Mouse (Mus musculus): ENCODE results near the gene Prkag2.

The Prkag2 gene

DNA sequence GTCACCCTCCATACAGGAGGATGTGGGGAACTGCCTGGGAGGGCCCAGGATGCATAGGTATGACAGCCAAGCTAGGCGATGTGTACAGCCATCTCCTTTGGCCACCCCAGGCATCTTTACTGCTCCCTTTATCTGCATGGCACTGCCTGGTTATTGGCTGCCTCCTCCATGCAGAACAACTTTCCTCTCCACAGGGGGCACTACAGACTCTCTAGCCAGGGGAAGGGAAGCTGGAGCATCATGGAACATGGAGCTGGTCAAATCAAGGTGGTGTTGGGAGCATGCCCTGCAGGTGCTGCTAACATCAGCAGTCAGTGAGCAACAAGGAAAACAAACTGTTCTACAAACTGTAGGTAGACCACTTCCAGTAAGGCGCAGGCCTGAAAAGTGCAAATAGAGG lies 56.4 kb downstream of the Prkag2 start:
- DNase-seq: no peak

DNA sequence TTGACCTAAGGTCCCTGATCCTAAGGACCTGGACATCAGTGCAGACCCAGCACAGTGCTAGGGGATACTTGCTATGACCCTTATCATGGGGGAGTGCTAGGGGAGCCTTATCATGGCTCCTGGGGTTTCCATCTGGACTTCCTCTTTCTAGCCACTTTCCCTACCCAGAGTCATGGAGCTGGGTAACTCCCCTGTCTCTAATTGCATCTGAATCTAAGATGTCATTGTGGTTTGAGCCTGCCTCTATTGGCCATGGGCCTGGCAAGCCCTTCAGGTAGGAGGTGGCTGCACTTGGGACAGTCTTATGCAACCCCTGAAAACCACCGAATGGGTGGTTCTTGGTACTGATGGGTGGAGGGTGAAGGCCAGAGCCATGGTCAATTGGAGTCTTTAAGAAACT lies 58.5 kb downstream of the Prkag2 start:
- DNase-seq: no peak

DNA sequence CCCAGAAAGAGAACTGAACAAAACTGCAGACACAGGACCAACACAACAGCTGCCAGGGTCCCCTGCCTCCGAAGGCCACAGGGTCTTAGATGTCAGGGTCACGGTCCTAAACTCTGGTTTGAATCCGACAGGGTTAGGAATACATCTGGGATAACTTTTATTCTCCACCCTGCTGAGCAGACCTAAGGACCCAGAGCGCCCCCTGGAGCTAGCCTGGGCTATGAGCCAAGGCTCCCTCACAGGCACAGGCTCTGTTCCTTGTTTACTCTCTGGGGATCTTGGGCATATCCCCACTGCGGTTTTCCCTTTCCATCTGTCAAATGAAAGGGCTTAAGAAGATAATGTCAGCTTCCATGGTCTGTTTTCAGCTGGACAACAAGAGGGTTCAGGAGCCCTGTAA lies 59.1 kb downstream of the Prkag2 start:
- DNase-seq: no peak

DNA sequence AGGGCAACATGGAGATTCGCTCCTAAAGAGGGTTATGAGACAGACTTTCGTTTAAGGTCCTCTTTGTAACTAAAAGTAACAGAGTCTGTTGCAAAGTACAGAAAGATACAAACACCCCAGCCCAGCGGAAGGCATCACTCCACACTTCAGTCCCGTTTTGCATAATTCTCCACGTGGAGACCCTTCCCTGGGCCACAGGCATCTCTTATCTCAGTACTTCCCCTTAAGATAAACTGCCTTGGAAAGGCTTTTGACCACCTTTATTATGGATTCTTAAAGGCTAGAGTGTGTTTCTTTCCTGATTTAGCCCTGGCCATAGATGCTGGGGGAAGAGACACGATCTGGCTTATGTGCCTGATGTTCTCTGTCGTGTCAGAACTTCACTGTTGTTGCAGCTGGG lies 59.5 kb downstream of the Prkag2 start:
- DNase-seq: no peak

DNA sequence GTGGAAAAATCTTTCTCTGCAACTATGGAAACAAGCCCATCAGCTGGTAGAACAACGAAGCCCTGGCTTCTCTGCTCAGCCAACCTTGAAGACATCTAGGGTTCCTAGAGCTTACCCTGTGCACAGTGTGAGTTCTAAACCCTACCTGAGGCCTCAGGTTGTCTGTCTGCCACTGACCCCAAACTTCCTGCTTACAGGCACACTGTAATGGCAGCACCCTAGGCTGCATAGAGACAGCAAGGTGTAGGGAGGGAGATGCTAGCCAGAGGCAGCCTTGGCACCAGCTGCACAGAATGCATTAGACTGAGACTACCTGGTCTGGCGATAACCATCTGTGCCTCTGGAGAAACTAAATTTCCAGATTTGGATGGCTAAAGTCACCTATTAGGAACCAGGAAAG lies 61.6 kb downstream of the Prkag2 start:
- no peak for DNase-seq

DNA sequence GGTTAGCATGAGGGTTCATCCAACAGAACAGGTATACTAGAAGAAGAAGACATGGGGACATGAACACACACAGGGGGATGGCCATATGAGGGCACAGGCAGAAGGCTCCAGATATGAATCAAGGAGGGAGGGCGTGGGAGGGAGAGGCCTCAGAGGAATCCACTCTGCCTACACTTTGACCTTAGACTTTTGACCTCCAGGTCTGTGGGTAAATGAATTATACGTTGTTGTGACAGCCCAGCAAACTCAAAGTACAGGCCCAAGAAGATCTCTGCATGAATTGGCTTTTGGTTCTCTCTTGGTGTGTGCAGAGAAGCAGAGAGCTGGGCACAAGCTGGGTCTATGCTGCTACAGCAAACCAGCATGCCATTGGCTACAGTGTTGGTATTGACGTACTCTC lies 65.1 kb downstream of the Prkag2 start:
- no peak for DNase-seq

DNA sequence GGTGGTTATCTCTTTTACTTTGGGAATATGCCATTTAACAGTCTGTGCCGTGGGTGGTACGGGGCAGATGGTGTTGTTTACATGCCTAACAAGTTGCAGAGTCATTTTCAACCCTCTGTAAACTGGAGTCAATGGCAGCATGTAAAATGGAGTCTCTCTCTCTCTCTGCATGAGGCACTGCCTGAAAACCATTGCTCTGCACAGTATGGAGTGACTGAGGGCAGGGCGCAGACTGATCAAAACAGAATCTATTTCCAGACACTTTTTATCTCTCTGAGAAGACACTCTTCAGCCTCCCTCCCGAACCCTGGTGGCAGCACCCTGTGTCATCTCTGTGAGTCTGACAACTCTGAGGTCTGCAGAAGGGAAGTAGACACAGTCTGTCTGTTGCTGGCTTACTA lies 69.0 kb downstream of the Prkag2 start:
- DNase-seq: no peak

DNA sequence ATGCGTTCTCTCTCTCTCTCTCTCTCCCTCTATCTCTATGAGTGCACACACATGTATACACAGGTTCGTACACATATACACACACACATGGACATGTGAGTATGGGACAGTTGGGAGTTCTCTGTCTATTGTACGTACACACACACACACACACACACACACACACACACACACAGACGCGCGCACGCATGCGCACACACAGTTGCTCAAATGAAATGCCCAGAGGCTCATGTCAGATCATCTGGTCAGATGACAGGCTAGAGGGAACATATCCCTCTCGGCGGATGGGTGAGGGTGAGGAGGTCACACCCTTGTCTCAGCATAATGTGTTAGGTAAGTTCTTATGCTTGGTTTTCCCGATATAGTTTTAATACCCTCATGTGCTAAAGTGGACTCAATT lies 69.4 kb downstream of the Prkag2 start:
- DNase-seq: no peak

DNA sequence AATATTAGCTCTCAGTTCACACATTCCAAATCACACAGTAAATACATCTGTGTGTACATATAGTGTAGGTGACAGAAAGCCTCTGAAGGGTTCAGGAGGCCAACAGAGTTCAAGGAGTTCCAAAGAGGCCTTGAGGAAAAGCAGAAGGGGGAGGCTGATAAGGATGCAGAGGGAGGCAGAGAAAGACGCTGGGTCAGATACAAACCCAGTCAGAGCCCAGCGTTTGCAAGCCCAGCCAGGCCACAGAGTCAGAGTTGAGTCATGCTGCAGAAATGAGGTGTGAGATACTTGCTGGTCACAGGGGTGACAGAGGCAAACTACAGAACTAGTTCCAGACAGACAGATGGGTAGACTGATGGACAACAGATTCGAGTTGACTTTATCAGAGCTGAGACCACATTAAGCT lies 70.2 kb downstream of the Prkag2 start:
- DNase-seq: no peak

DNA sequence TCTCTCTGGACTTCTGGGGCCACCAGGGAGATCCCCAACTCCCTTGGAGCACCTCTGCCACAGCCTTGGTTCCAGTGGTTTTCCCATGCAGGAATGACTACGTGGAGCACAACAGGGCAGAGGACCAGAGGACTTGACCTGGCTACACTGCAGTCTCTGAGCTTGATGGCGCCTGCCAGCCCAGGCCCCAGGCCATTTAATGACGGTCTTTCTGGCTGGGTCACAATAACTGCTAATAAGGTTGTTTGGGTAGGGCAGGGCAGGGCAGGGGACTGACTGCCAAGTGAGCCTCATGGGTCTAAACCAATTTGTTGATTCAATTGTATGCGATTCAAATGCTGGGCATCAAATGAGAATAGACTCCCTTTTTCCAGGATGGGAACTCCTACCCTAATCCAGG lies 72.8 kb downstream of the Prkag2 start:
- no peak for DNase-seq

DNA sequence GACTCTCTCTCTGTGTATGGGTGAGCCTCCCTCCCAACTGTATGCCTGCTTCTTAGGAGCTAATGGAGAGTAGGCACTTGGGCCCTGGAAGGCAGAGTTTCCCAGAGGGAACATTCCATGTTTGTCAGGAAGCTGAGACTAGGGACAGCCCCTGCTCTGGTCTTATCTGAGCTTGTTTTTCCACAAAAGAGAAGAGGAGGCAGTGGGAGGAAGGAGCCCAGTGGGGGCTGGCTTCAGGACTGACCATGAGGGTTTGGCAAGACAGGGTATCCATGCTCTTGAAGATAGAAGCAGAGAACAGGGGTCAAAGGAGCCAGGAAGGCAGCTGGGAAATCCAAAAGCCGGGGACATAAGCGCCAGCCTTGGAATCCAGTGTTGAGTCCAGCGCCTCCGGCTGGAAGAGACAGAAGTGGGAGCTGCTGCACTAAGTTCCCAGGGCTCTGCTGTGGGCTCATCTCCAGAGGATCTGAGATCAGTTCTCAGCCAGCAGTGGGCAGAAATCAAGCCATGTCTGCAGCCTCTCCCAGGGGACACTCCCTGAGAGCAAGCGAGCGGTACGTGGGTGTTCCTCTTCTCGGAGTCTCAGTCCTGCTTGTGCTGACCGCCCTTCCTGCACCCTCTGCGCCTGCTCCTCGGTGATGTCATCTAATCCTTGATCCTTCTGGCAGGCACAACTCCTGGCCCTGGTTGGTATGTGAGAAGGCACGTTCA lies 75.0 kb downstream of the Prkag2 start:
- DNase-seq: no peak

DNA sequence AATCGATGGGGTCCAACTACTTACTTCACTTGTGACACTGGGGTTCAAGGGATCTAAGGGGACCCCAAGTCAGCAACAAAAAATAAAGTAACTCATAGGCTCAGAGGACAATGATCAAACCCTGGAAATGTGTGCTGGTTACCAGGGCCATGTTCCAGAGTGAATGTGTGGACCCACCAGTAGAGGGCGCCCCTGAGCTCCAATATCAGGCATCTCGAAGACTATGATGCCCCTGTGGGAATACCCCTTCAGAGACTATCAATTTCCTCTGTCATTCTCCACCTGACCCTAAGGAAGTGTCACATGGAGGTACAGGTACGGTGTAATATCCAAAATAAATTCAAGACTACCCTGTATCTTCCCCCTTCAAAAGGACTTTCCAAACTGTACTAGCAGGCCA lies 77.5 kb downstream of the Prkag2 start:
- peak in 1 of 2 experiments; percentile 60 for DNase-seq

DNA sequence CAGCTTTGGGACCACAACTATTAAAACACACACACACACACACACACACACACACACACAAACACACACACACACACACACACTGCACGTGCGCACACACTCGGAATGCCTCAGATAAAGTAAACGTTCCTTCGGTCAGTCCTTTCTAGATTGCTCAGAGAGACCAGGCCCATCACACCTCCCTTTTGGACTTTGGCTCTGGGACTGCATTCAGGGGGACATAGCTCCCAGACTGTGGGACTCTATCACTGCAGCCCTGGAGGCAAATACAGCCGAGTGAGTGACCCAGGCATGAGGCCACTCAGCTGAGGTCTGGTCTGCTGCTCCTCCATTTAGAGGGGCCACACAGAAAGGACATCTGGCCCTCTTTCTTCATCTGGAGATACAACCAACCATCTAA lies 81.2 kb downstream of the Prkag2 start:
- no peak for DNase-seq

DNA sequence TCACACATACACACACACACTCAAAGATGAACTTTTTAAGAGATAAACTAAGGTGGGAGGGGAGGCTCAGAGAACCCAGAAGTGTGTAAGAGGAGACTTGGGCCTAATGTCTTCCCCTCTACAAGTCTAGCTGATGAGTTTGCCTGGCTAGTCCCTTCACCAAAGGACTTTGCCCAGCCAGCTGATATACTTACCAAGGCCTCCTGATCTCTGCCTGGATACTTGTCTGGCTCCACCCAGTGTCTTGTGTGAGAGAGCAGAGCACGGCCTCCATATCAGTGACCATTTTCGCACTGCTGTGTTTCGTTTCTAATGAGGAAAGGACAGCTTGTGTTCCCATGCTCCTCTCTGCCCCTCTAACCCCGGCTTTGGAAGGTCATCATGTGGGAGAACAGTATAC lies 88.3 kb downstream of the Prkag2 start:
- no peak for DNase-seq

DNA sequence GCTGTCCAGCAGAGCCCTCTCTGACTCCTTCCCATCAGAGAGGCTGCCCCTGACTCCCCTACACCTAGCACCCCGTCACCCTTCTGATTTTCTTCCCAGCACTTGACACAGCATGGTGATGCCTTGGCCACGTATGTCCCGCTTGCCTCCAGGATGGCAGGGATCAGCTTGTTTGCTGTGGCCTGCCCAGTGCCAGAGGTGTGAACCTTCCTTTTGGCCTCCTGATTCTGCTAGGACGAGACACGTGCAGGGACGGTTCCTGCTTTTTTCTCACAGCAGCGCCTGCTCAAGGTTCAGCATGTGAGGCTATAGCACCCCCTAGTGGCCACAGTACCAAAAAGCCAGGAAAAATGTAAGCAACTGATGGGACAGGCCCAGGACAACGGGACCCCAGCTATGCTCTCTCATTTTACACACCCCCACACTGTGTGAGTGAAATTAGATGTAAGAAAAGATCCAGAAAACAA lies 89.4 kb downstream of the Prkag2 start:
- peak; percentile 51 to 79 for DNase-seq

DNA sequence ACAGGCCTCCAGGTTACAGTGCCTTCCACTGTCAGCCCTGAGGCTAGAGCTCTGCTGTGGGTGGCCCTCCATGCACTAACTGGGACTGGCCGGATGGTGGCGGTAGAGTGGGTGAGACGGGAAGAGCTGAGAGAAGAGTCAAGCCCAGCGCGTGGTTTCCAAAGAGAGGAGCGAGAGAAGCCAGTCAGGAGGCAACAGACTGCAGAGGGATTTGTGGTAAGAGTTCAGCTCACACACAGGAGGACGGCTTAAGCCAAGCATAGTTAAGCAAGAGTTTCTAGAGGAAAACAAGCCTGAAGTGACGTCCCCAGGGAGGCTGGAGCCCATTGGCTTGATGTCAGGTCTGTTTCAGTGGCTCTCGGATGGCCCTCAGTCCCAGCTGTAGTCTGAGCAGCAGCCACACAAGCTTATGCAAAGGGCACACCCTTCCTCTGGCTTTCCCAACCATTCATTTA lies 90.0 kb downstream of the Prkag2 start:
- peak; percentile 71 to 85 for DNase-seq

DNA sequence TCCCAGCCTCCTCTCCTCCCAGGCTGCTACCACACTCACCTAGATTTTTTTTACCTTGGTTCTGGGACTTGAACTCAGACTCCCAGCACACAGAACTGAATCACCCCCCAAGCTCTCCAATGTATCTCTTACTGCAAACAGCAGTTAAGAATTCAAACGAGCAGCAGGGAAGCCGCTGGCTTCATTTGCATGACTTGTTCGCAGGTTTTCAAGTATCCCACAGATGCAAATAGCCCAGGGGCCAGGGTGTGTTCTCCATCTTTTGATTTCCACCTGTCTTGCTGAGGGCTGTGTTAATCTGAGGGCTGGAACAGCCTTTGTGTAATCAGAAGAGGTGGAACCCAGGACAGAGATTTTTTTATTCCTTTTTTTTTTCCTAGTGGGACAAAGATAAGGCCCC lies 90.7 kb downstream of the Prkag2 start:
- DNase-seq: no peak

DNA sequence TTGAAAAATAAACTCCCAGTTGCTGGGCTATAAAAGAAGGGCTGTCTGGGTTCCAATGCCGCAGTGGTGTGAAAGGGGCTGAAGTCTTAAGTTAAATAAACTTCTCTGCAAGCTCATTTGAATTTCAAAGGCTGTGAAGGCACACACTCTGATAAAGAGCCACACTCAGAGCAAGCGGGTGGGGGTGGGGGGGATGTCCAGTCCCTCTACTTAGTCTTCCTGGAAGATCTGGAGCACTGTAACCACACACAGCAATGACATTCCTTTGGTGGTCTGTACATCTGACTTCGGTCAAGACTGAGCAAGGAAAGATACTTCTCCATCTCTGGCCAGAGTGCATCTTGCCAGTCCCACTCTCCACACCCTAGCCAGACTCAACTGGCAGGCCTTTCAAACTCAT lies 91.5 kb downstream of the Prkag2 start:
- no peak for DNase-seq

DNA sequence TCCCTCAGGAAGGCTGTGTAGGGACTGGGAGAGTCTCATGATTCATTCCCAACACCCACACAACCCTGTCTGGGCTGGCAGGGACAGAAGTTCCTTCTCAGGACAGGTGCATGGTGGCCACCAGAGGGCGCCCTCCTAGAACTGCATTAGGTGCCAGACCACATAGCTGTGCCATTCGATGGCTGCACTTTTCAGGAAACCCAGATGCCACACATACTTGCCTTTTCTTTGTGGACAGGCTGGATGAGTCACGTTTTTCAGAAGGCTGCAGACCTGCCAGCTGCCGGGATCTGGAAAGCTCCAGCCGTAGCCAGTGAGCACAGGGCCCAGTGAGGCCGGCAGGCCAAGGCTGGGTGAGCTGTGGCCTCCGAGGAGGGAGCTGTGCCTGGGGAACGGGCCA lies 93.6 kb downstream of the Prkag2 start:
- DNase-seq: peak; percentile 38 to 78

DNA sequence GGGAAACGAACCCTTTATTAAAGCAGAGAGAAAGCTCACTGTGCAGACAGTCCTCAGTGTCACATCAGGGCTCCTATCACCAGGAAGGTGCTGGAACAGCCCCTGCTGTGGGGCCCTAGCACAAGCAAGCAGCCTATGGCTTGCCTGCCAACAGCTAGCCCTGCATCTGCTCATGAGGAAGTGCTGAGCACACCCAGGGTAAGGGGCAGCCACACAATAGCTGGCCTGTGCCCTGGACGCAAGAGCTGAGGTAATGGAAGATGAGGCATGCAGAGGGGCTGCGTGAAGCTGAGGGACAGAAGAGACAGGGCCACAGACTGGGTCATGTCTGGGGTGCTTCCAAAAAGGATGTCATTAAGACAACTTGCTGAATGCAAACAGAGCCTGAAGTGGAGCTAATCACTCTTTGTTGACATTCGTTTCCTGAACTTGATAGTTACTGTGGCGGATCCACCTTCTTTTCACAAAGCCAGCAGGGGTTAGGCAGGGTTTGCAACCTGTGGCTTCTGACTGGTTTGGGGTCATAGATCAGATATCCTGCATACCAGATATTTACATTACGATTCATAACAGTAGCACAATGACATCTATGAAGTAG lies 94.8 kb downstream of the Prkag2 start:
- no peak for DNase-seq

DNA sequence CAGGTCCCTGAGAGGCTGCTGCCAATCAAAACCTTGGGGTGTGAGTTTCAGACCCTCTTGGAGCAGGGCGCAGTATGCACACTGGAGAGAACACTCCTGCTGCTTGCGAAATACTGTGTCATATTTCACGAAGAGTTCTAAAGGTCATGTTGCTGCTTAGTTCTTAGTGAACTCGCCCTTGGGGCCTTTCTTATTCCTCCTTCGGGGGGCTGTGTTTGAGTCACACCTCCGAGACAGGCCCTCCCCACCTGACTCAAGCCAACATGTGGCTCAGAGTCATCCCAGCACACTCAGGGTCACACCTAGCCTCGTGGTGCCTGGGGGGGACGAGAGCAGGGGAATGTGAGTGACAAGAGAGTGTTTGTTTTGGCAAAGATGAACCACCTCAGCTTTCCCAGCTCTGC lies 99.0 kb downstream of the Prkag2 start:
- no peak for DNase-seq

DNA sequence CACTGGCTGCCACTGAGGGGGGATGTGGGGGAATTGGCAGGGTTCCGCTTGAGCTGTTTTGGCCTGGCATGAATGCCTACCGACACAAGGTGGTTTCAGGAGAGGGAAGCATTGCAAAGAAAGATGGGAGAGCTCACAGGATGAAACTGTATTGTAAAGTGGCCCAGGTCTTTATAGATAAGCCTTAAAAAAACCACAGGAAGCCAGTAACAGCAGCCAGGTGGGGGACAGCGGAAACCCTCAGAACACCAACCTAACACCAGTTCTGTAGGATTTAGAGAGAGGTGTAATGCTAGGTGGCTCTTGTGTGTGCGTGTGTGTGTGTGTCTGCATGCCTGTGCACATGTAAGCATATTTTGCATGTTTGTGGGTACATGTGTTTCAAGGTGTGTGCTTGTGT lies 101.1 kb downstream of the Prkag2 start:
- DNase-seq: no peak

DNA sequence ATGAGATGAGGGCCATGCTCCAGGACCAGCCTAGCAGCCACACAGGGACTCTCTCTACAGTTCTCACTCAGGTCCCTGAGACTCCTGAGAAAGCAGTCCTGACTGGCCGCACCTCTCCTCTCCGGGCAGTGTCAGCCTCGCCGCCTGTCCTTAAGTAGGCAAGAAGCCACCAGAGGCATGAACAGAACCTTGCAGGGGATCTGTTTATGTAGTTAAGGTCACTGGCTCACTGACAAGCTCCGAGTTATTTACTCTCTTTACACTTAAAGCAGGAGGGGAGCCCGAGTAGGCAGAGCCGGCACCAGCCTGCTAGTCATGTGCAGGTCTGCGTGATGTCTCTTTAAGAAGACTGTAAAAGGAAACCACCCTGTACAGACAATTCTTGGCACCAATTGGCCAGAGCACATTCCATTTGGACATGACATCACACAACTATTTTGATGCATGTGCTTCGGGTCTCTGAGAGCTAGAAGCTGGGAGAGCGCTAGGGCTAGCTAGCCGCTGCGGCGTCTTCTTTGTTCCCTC lies 104.8 kb downstream of the Prkag2 start:
- no peak for DNase-seq

DNA sequence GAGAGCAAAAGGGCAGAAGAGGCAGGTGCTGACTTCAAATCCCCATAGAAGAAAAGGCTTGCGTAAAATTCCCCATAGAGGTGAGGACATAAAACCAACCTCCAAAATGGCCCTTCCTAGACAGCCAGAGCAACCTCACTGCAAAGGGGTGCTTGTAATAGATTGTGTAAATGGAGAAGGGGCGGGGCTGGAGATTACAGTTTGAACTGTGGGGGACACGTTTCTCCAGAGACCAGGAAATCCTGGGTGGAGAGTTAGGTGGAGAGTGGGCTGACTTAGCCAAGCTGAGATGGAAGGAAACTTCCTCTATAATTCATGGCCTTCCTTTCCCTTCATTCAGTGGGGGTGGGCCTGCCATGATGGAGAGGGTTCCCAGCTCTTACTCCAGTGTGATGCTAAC lies 107.3 kb downstream of the Prkag2 start:
- DNase-seq: no peak

DNA sequence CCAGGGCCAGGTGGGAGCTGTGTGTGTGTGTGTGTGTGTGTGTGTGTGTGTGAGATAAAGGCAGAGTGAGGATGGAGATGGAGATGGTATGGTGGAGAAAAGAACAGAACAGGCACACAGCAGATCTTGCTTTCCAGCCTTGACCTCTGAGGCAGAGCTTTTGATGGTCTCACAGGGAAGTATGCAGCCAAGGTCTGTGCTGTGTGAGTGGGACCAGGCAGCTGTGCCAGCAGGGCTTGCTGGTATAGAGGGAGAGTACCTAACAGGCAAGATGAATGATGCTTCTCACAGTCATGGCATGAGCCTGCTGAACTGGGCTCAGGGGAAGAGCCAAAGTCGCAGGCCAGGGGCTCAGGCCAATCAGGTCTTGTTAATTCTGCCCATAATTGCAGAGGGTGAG lies 108.9 kb downstream of the Prkag2 start:
- DNase-seq: no peak
